Mouse (Mus musculus) forelimb bud, embryonic 11.5 days (tissue): ENCODE measurements around the gene Fam20a.

Experiments used
- DNase-seq: peaks from one replicate; pipeline ENCODE4 v3.0.0-alpha.2; 2012; ENCODE audit warnings: low read depth, low spot score

The Fam20a gene

GRCm38 (mm10) chr11:109716981-109717380 lies 5.1 kb downstream of the Fam20a start:
- no peak for DNase-seq

- peak; percentile 76 for DNase-seq
Observed at GRCm38 (mm10) chr11:109715311-109715781, 6.7 kb downstream of the Fam20a start.

GRCm38 (mm10) chr11:109714341-109715247 lies 7.5 kb downstream of the Fam20a start:
- DNase-seq, result no peak

GRCm38 (mm10) chr11:109709501-109709900 lies 12.6 kb downstream of the Fam20a start:
- DNase-seq, result no peak

- no peak for DNase-seq
Observed at GRCm38 (mm10) chr11:109708786-109709185, 13.3 kb downstream of the Fam20a start.

- no peak for DNase-seq
Observed at GRCm38 (mm10) chr11:109707442-109707841, 14.6 kb downstream of the Fam20a start.

GRCm38 (mm10) chr11:109706586-109706985 lies 15.5 kb downstream of the Fam20a start:
- no peak for DNase-seq

- DNase-seq, result no peak
Observed at GRCm38 (mm10) chr11:109706055-109706412, 16.0 kb downstream of the Fam20a start.

- DNase-seq, result no peak
Observed at GRCm38 (mm10) chr11:109705336-109706054, 16.6 kb downstream of the Fam20a start.

- DNase-seq, result no peak
Observed at GRCm38 (mm10) chr11:109704311-109705205, 17.5 kb downstream of the Fam20a start.

- no peak for DNase-seq
Observed at GRCm38 (mm10) chr11:109703845-109704244, 18.2 kb downstream of the Fam20a start.

- DNase-seq, result no peak
Observed at GRCm38 (mm10) chr11:109702031-109702815, 19.9 kb downstream of the Fam20a start.

GRCm38 (mm10) chr11:109700761-109701160 lies 21.3 kb downstream of the Fam20a start:
- no peak for DNase-seq

GRCm38 (mm10) chr11:109699784-109700183 lies 22.3 kb downstream of the Fam20a start:
- DNase-seq, result no peak

GRCm38 (mm10) chr11:109698740-109699139 lies 23.3 kb downstream of the Fam20a start:
- DNase-seq, result no peak

GRCm38 (mm10) chr11:109697089-109697643 lies 24.9 kb downstream of the Fam20a start:
- DNase-seq, result no peak

GRCm38 (mm10) chr11:109696519-109696918 lies 25.6 kb downstream of the Fam20a start:
- no peak for DNase-seq

GRCm38 (mm10) chr11:109692737-109693136 lies 29.3 kb downstream of the Fam20a start:
- DNase-seq, result no peak

- DNase-seq, result no peak
Observed at GRCm38 (mm10) chr11:109689539-109689938, 32.5 kb downstream of the Fam20a start.

- DNase-seq, result no peak
Observed at GRCm38 (mm10) chr11:109682221-109682620, 39.9 kb downstream of the Fam20a start.
